Mouse (Mus musculus): ENCODE results near the gene S100a2. TPM values are rescaled to one million over a fixed set of nuclear protein-coding genes. Genes with fewer than 3 reads are reported as not detected.

The S100a2 gene
- polyA plus RNA-seq, 1 experiment: not detected

GRCm38 (mm10) chr3:90575320-90575719 is 14.7 kb upstream of the S100a2 start:
- Histone ChIP-seq H3K27ac (ENCODE audit: control insufficient read depth, insufficient read depth, low read depth, low read length, poor library complexity) (no peak overlapping the region), H3K4me1 (ENCODE audit: control insufficient read depth, insufficient read depth, low read length) (no peaks in the 10 kb centered on the region; the same call in 1 of the 2 replicates), H3K4me3 (replicated peaks; ENCODE audit: control insufficient read depth, low read depth, low read length) (no peak overlapping the region)
- 71% methylated on average over 3 of the region's 3 CpGs for WGBS
- TF ChIP-seq POLR2A (IDR thresholded peaks at IDR 0.05; ENCODE audit: borderline replicate concordance, control insufficient read depth, low read depth, low read length) (no peak), CTCF (IDR thresholded peaks at IDR 0.05; ENCODE audit: control insufficient read depth, insufficient read depth, low read length) (no peak)

GRCm38 (mm10) chr3:90576351-90577001 is 13.6 kb upstream of the S100a2 start:
- WGBS: 78% methylated on average over 10 of the region's 10 CpGs
- H3K4me1 ChIP-seq (ENCODE audit: control insufficient read depth, insufficient read depth, low read length): no peaks in the 10 kb centered on the region; the same call in 1 of the 2 replicates
- TF ChIP-seq CTCF (IDR thresholded peaks at IDR 0.05; ENCODE audit: control insufficient read depth, insufficient read depth, low read length) (no peak), POLR2A (IDR thresholded peaks at IDR 0.05; ENCODE audit: borderline replicate concordance, control insufficient read depth, low read depth, low read length) (no peak)
- no peak overlapping the region for H3K27ac ChIP-seq (ENCODE audit: control insufficient read depth, insufficient read depth, low read depth, low read length, poor library complexity)
- no peak overlapping the region for H3K4me3 ChIP-seq (replicated peaks; ENCODE audit: control insufficient read depth, low read depth, low read length)

GRCm38 (mm10) chr3:90579433-90579832 is 10.6 kb upstream of the S100a2 start:
- WGBS: 80% methylated on average over 7 of the region's 7 CpGs
- H3K4me1 ChIP-seq (ENCODE audit: control insufficient read depth, insufficient read depth, low read length): no peaks in the 10 kb centered on the region; the same call in 1 of the 2 replicates
- TF ChIP-seq POLR2A (IDR thresholded peaks at IDR 0.05; ENCODE audit: borderline replicate concordance, control insufficient read depth, low read depth, low read length) (no peak), CTCF (IDR thresholded peaks at IDR 0.05; ENCODE audit: control insufficient read depth, insufficient read depth, low read length) (no peak)

GRCm38 (mm10) chr3:90581141-90581540 is 8.9 kb upstream of the S100a2 start:
- 87% methylated on average over 5 of the region's 5 CpGs for WGBS
- Histone ChIP-seq H3K27ac (ENCODE audit: control insufficient read depth, insufficient read depth, low read depth, low read length, poor library complexity) (no peak overlapping the region), H3K4me1 (ENCODE audit: control insufficient read depth, insufficient read depth, low read length) (peaks cover under 1% of the 10 kb centered on the region; the same call in 1 of the 2 replicates), H3K4me3 (replicated peaks; ENCODE audit: control insufficient read depth, low read depth, low read length) (no peak overlapping the region)
- TF ChIP-seq POLR2A (IDR thresholded peaks at IDR 0.05; ENCODE audit: borderline replicate concordance, control insufficient read depth, low read depth, low read length): no peak
- no peak for TF ChIP-seq CTCF (IDR thresholded peaks at IDR 0.05; ENCODE audit: control insufficient read depth, insufficient read depth, low read length)

More at GRCm38 (mm10) chr3:90579433-90579832, 10.6 kb upstream of the S100a2 start:
- H3K27ac ChIP-seq (ENCODE audit: control insufficient read depth, insufficient read depth, low read depth, low read length, poor library complexity): no peak overlapping the region
- H3K4me3 ChIP-seq (replicated peaks; ENCODE audit: control insufficient read depth, low read depth, low read length): no peak overlapping the region

- H3K4me3 ChIP-seq (replicated peaks; ENCODE audit: control insufficient read depth, low read depth, low read length): no peak overlapping the region
- no peak overlapping the region for H3K27ac ChIP-seq (ENCODE audit: control insufficient read depth, insufficient read depth, low read depth, low read length, poor library complexity)
- H3K4me1 ChIP-seq (ENCODE audit: control insufficient read depth, insufficient read depth, low read length): peaks cover 4% of the 10 kb centered on the region; the same call in 1 of the 2 replicates
- 91% methylated on average over 1 of the region's 1 CpGs for WGBS
- no peak for TF ChIP-seq POLR2A (IDR thresholded peaks at IDR 0.05; ENCODE audit: borderline replicate concordance, control insufficient read depth, low read depth, low read length)
- peak; percentile 26; the same call in 1 of the 2 replicates for TF ChIP-seq CTCF (IDR thresholded peaks at IDR 0.05; ENCODE audit: control insufficient read depth, insufficient read depth, low read length)
Observed at GRCm38 (mm10) chr3:90582156-90582555, 7.9 kb upstream of the S100a2 start.

- TF ChIP-seq CTCF (IDR thresholded peaks at IDR 0.05; ENCODE audit: control insufficient read depth, insufficient read depth, low read length): no peak
- no peak for TF ChIP-seq POLR2A (IDR thresholded peaks at IDR 0.05; ENCODE audit: borderline replicate concordance, control insufficient read depth, low read depth, low read length)
- H3K27ac ChIP-seq (ENCODE audit: control insufficient read depth, insufficient read depth, low read depth, low read length, poor library complexity): no peak overlapping the region
- peaks cover 4% of the 10 kb centered on the region; the same call in 1 of the 2 replicates for H3K4me1 ChIP-seq (ENCODE audit: control insufficient read depth, insufficient read depth, low read length)
- H3K4me3 ChIP-seq (replicated peaks; ENCODE audit: control insufficient read depth, low read depth, low read length): no peak overlapping the region
- 87% methylated on average over 4 of the region's 4 CpGs for WGBS
Observed at GRCm38 (mm10) chr3:90582556-90582955, 7.5 kb upstream of the S100a2 start.

GRCm38 (mm10) chr3:90583893-90584292 is 6.2 kb upstream of the S100a2 start:
- H3K4me3 ChIP-seq (replicated peaks; ENCODE audit: control insufficient read depth, low read depth, low read length): no peak overlapping the region
- H3K4me1 ChIP-seq (ENCODE audit: control insufficient read depth, insufficient read depth, low read length): peaks cover 8% of the 10 kb centered on the region
- no peak overlapping the region for H3K27ac ChIP-seq (ENCODE audit: control insufficient read depth, insufficient read depth, low read depth, low read length, poor library complexity)
- TF ChIP-seq CTCF (IDR thresholded peaks at IDR 0.05; ENCODE audit: control insufficient read depth, insufficient read depth, low read length): no peak
- no peak for TF ChIP-seq POLR2A (IDR thresholded peaks at IDR 0.05; ENCODE audit: borderline replicate concordance, control insufficient read depth, low read depth, low read length)
- 39% methylated on average over 3 of the region's 3 CpGs for WGBS

- H3K4me3 ChIP-seq (replicated peaks; ENCODE audit: control insufficient read depth, low read depth, low read length): no peak overlapping the region
- whole genome bisulfite sequencing: 27% methylated on average over 5 of the region's 5 CpGs
- TF ChIP-seq CTCF (IDR thresholded peaks at IDR 0.05; ENCODE audit: control insufficient read depth, insufficient read depth, low read length): peak; percentile 87
- TF ChIP-seq POLR2A (IDR thresholded peaks at IDR 0.05; ENCODE audit: borderline replicate concordance, control insufficient read depth, low read depth, low read length): no peak
- no peak overlapping the region for H3K27ac ChIP-seq (ENCODE audit: control insufficient read depth, insufficient read depth, low read depth, low read length, poor library complexity)
- H3K4me1 ChIP-seq (ENCODE audit: control insufficient read depth, insufficient read depth, low read length): peaks cover 16% of the 10 kb centered on the region
Observed at GRCm38 (mm10) chr3:90585595-90585994, 4.5 kb upstream of the S100a2 start.

All from bone marrow, adult 2 months (tissue).